In the genomic region with DNA sequence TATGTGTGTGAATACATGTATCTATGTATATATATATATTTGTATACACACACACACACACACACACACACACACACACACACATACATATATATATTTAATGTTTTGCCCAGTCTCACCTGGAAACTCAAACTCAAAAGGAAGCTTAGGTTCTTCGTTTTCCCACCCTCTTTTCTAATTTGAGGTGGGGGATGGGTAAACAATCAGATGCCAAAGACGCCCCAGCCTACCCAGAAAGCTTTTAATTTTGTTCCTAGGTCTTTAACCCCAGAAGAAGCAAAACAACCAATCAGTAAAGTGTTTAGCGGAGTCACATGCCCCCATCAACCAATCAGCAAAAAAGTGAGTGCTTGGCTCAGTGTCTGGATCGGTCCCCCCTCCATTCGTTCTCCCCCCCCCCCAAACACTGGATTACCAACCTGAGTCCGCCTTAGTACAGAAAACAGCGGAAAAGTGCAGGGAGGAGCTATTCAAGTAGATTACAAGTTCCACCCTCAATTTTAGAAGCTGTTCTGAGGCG, we compare ENCODE assay signal across 19 mouse cellular contexts. TPM values are rescaled to one million over a fixed set of nuclear protein-coding genes. Genes with fewer than 3 reads are reported as not detected.
DNase-seq lines count a peak whose midpoint lies in the region; ATAC-seq and TF ChIP-seq lines count a peak whose summit lies in the region.
"Had no signal": no experiment of that assay in that cellular context is flagged by ENCODE, and none has a peak within 500 bp of the region (broad histone marks: within the 10 kb centered on the region; RNA-seq: fewer than 3 reads in every experiment).

No protein-coding gene starts in this region.

- H3K9ac ChIP-seq in lung, embryonic 14.5 days, result no peak overlapping the region
- H3K9ac ChIP-seq in limb, embryonic 11.5 days (ENCODE audit: low read length), result no peak overlapping the region
- H3K9ac ChIP-seq in stomach, postnatal 0 days (ENCODE audit: low read length), result no peak overlapping the region
- H3K9ac ChIP-seq in forebrain, embryonic 16.5 days (replicated peaks; ENCODE audit: low read depth, low read length), result no peak overlapping the region
- H3K9ac ChIP-seq: limb, embryonic 13.5 days; liver, postnatal 0 days; midbrain, embryonic 12.5 days had no signal

- H3K9me3 ChIP-seq in lung, embryonic 14.5 days (ENCODE audit: low read depth, low read length), result no peaks in the 10 kb centered on the region
- no peaks in the 10 kb centered on the region for H3K9me3 ChIP-seq in limb, embryonic 11.5 days (ENCODE audit: control insufficient read depth, low read length)
- H3K9me3 ChIP-seq in stomach, postnatal 0 days (ENCODE audit: control insufficient read depth, low read length), result no peaks in the 10 kb centered on the region
- no peaks in the 10 kb centered on the region for H3K9me3 ChIP-seq in forebrain, embryonic 16.5 days (ENCODE audit: control insufficient read depth, low read length)
- H3K9me3 ChIP-seq: limb, embryonic 13.5 days; midbrain, embryonic 12.5 days had no signal

- no peaks in the 10 kb centered on the region for H3K4me1 ChIP-seq in lung, embryonic 14.5 days (ENCODE audit: insufficient read depth)
- H3K4me1 ChIP-seq in limb, embryonic 11.5 days (ENCODE audit: control insufficient read depth, insufficient read depth, low read length), result peaks cover 21% of the 10 kb centered on the region
- no peaks in the 10 kb centered on the region for H3K4me1 ChIP-seq in stomach, postnatal 0 days (replicated peaks; ENCODE audit: control insufficient read depth, insufficient read depth)
- no peaks in the 10 kb centered on the region for H3K4me1 ChIP-seq in forebrain, embryonic 16.5 days (replicated peaks; ENCODE audit: control insufficient read depth, insufficient read depth, low read length)
- H3K4me1 ChIP-seq: midbrain, embryonic 12.5 days had no signal

- WGBS in lung, embryonic 14.5 days, result 4% methylated on average over 8 of the region's 8 CpGs
- WGBS in limb, embryonic 11.5 days, result 2% methylated on average over 8 of the region's 8 CpGs
- 18% methylated on average over 8 of the region's 8 CpGs for WGBS in stomach, postnatal 0 days
- WGBS in forebrain, embryonic 16.5 days, result 0% methylated on average over 8 of the region's 8 CpGs

- no peak for ATAC-seq in lung, embryonic 14.5 days (ENCODE audit: insufficient read depth)
- ATAC-seq in limb, embryonic 11.5 days (ENCODE audit: insufficient number of reproducible peaks, low FRiP score, low TSS enrichment, low read depth), result no peak
- ATAC-seq in stomach, postnatal 0 days (ENCODE audit: low FRiP score, low TSS enrichment), result no peak
- ATAC-seq in forebrain, embryonic 16.5 days, result no peak
- ATAC-seq: forebrain, embryonic 14.5 days; liver, postnatal 0 days had no signal

- no peak for TF ChIP-seq CTCF in lung, embryonic 14.5 days (IDR thresholded peaks at IDR 0.05; ENCODE audit: low read depth)
- TF ChIP-seq CTCF in stomach, postnatal 0 days (IDR thresholded peaks at IDR 0.05; ENCODE audit: low read depth), result no peak

- peaks cover 96% of the 10 kb centered on the region for H3K27me3 ChIP-seq in lung, embryonic 14.5 days (ENCODE audit: insufficient read depth, low read length)
- peaks cover 87% of the 10 kb centered on the region for H3K27me3 ChIP-seq in limb, embryonic 11.5 days (ENCODE audit: control insufficient read depth, insufficient read depth, low read length)
- H3K27me3 ChIP-seq in stomach, postnatal 0 days (ENCODE audit: control insufficient read depth, insufficient read depth, low read length), result no peaks in the 10 kb centered on the region
- H3K27me3 ChIP-seq in forebrain, embryonic 16.5 days (replicated peaks; ENCODE audit: control insufficient read depth, insufficient read depth, low read length), result peaks cover 96% of the 10 kb centered on the region

- H3K4me3 ChIP-seq in lung, embryonic 14.5 days (ENCODE audit: low read depth, low read length), result no peak overlapping the region
- H3K4me3 ChIP-seq in limb, embryonic 11.5 days (ENCODE audit: low read depth, low read length), result no peak overlapping the region
- H3K4me3 ChIP-seq in stomach, postnatal 0 days (ENCODE audit: low read depth, low read length), result peak overlapping the region; percentile 10; the same call in 1 of the 2 replicates
- no peak overlapping the region for H3K4me3 ChIP-seq in forebrain, embryonic 16.5 days (replicated peaks; ENCODE audit: low read length)
- H3K4me3 ChIP-seq: gastrocnemius, adult 2 months; limb, embryonic 13.5 days; midbrain, embryonic 12.5 days had no signal

- no peaks in the 10 kb centered on the region for H3K36me3 ChIP-seq in lung, embryonic 14.5 days (ENCODE audit: insufficient read depth)
- H3K36me3 ChIP-seq in limb, embryonic 11.5 days (ENCODE audit: control insufficient read depth, insufficient read depth, low read length), result no peaks in the 10 kb centered on the region
- no peaks in the 10 kb centered on the region for H3K36me3 ChIP-seq in stomach, postnatal 0 days (ENCODE audit: control insufficient read depth, insufficient read depth, low read length)
- no peaks in the 10 kb centered on the region for H3K36me3 ChIP-seq in forebrain, embryonic 16.5 days (ENCODE audit: control insufficient read depth, insufficient read depth)
- H3K36me3 ChIP-seq: limb, embryonic 13.5 days; midbrain, embryonic 12.5 days had no signal

- peak overlapping the region; percentile 25 for H3K4me2 ChIP-seq in lung, embryonic 14.5 days
- H3K4me2 ChIP-seq in limb, embryonic 11.5 days (ENCODE audit: low read depth, severe bottlenecking), result no peak overlapping the region
- peak overlapping the region; percentile 27; the same call in 1 of the 2 replicates for H3K4me2 ChIP-seq in stomach, postnatal 0 days (replicated peaks; ENCODE audit: low read depth)
- H3K4me2 ChIP-seq in forebrain, embryonic 16.5 days (ENCODE audit: low read length), result no peak overlapping the region
- H3K4me2 ChIP-seq: limb, embryonic 13.5 days; midbrain, embryonic 12.5 days had no signal

- H3K27ac ChIP-seq in lung, embryonic 14.5 days (ENCODE audit: low read depth), result no peak overlapping the region
- no peak overlapping the region for H3K27ac ChIP-seq in limb, embryonic 11.5 days (replicated peaks; ENCODE audit: low read depth, low read length)
- no peak overlapping the region for H3K27ac ChIP-seq in stomach, postnatal 0 days (replicated peaks)
- no peak overlapping the region for H3K27ac ChIP-seq in forebrain, embryonic 16.5 days (ENCODE audit: low read length)
- H3K27ac ChIP-seq: gastrocnemius, adult 2 months; limb, embryonic 13.5 days; midbrain, embryonic 12.5 days had no signal

- peak; percentile 54 for DNase-seq in embryo, embryonic 10 days (ENCODE audit: low spot score)
- no peak for DNase-seq in embryo, embryonic 10.5 days (ENCODE audit: low spot score)
- no peak for DNase-seq in lung, embryonic 14.5 days
- no peak for DNase-seq in lung, postnatal 4 days
- DNase-seq in limb, embryonic 11.5 days (ENCODE audit: low spot score), result peak; percentile 24
- DNase-seq in stomach, postnatal 0 days (ENCODE audit: low spot score), result no peak
- no peak for DNase-seq in adrenal gland, postnatal 10 days
- DNase-seq: adrenal gland, adult 2 months; cerebellum, adult 9-11 months; gastrocnemius, adult 2 months; heart, adult 11 months; liver, postnatal 0 days; lung, postnatal 36 days; thymus, postnatal 36 days had no signal

- no peak for TF ChIP-seq EP300 in stomach, postnatal 0 days (optimal IDR thresholded peaks at IDR 0.05)

RNA-seq across cellular contexts. Expression of a gene that starts 2.2 kb away (rescaled TPM):
- 1.5 and 2.1 TPM in 2 replicates for polyA plus RNA-seq in lung, embryonic 14.5 days (2014; fragmentation: Nextera tagmentation; extraction: Ambion mirVana)
- 5.1 and 6.4 TPM in 2 replicates for polyA plus RNA-seq in limb, embryonic 11.5 days (2014; fragmentation: Nextera tagmentation; extraction: Ambion mirVana)
- 9.6 and 10.4 TPM in 2 replicates for polyA plus RNA-seq in stomach, postnatal 0 days (2015; fragmentation: Nextera tagmentation; extraction: Ambion mirVana)
- polyA plus RNA-seq in forebrain, embryonic 16.5 days (2015; fragmentation: Nextera tagmentation; extraction: Ambion mirVana), result not detected in 2 replicates
- 1 to 10 TPM; 6.1 to 9.2 TPM for total RNA-seq in adrenal gland, postnatal 10 days (2021)
- polyA plus RNA-seq: forebrain, embryonic 14.5 days had no signal

RNA-seq across cellular contexts. Expression of a gene that starts 22.9 kb away (rescaled TPM):
- not detected in 2 replicates for polyA plus RNA-seq in lung, embryonic 14.5 days (2014; fragmentation: Nextera tagmentation; extraction: Ambion mirVana)
- 9.5 and 10.9 TPM in 2 replicates for polyA plus RNA-seq in limb, embryonic 11.5 days (2014; fragmentation: Nextera tagmentation; extraction: Ambion mirVana)
- 3.3 and 4.9 TPM in 2 replicates for polyA plus RNA-seq in stomach, postnatal 0 days (2015; fragmentation: Nextera tagmentation; extraction: Ambion mirVana)
- polyA plus RNA-seq in forebrain, embryonic 16.5 days (2015; fragmentation: Nextera tagmentation; extraction: Ambion mirVana), result not detected in 2 replicates
- 10 to 100 TPM; 25.1 to 35.7 TPM for total RNA-seq in adrenal gland, postnatal 10 days (2021)
- polyA plus RNA-seq: forebrain, embryonic 14.5 days; liver, postnatal 0 days; midbrain, embryonic 12.5 days had no signal

RNA-seq across cellular contexts. Expression of a gene that starts 30.6 kb away (rescaled TPM):
- polyA plus RNA-seq in lung, embryonic 14.5 days (2014; fragmentation: Nextera tagmentation; extraction: Ambion mirVana), result not detected in 2 replicates
- polyA plus RNA-seq in limb, embryonic 11.5 days (2014; fragmentation: Nextera tagmentation; extraction: Ambion mirVana), result 4.6 and 4.8 TPM in 2 replicates
- polyA plus RNA-seq in stomach, postnatal 0 days (2015; fragmentation: Nextera tagmentation; extraction: Ambion mirVana), result 7.1 and 7.3 TPM in 2 replicates
- not detected in 2 replicates for polyA plus RNA-seq in forebrain, embryonic 16.5 days (2015; fragmentation: Nextera tagmentation; extraction: Ambion mirVana)
- total RNA-seq in adrenal gland, postnatal 10 days (2021), result 10 to 100 TPM; 17.0 to 21.0 TPM
- polyA plus RNA-seq: forebrain, embryonic 14.5 days; heart, embryonic 14.5 days; liver, postnatal 0 days; midbrain, embryonic 12.5 days had no signal

RNA-seq across cellular contexts. Expression of a gene that starts 44.7 kb away (rescaled TPM):
- not detected in 2 replicates for polyA plus RNA-seq in lung, embryonic 14.5 days (2014; fragmentation: Nextera tagmentation; extraction: Ambion mirVana)
- 4.4 and 6.1 TPM in 2 replicates for polyA plus RNA-seq in limb, embryonic 11.5 days (2014; fragmentation: Nextera tagmentation; extraction: Ambion mirVana)
- polyA plus RNA-seq in stomach, postnatal 0 days (2015; fragmentation: Nextera tagmentation; extraction: Ambion mirVana), result not detected in 2 replicates
- polyA plus RNA-seq in forebrain, embryonic 16.5 days (2015; fragmentation: Nextera tagmentation; extraction: Ambion mirVana), result not detected in 2 replicates
- 1 to 10 TPM; 2.4 to 3.2 TPM for total RNA-seq in adrenal gland, postnatal 10 days (2021)
- polyA plus RNA-seq: forebrain, embryonic 14.5 days; heart, embryonic 14.5 days; liver, postnatal 0 days; midbrain, embryonic 12.5 days had no signal

RNA-seq across cellular contexts. Expression of a gene that starts 53.7 kb away (rescaled TPM):
- polyA plus RNA-seq in lung, embryonic 14.5 days (2014; fragmentation: Nextera tagmentation; extraction: Ambion mirVana), result 0.62 and 0.74 TPM in 2 replicates
- polyA plus RNA-seq in limb, embryonic 11.5 days (2014; fragmentation: Nextera tagmentation; extraction: Ambion mirVana), result 8.3 and 9.1 TPM in 2 replicates
- 18.0 and 18.2 TPM in 2 replicates for polyA plus RNA-seq in stomach, postnatal 0 days (2015; fragmentation: Nextera tagmentation; extraction: Ambion mirVana)
- not detected in 2 replicates for polyA plus RNA-seq in forebrain, embryonic 16.5 days (2015; fragmentation: Nextera tagmentation; extraction: Ambion mirVana)
- total RNA-seq in adrenal gland, postnatal 10 days (2021), result 1 to 10 TPM; 5.5 to 6.9 TPM
- polyA plus RNA-seq: forebrain, embryonic 14.5 days; liver, postnatal 0 days; midbrain, embryonic 12.5 days had no signal

Comparison
In these comparisons a context has a peak if more than half of its experiments do, and no peak if none do; other contexts are left out.
1. DNase-seq: peak in embryo, embryonic 10 days (single experiment) and limb, embryonic 11.5 days (single experiment); none in embryo, embryonic 10.5 days (single experiment), lung, embryonic 14.5 days (single experiment), lung, postnatal 4 days (0 of 2), stomach, postnatal 0 days (single experiment) and adrenal gland, postnatal 10 days (single experiment).
2. H3K4me2 ChIP-seq: peak in lung, embryonic 14.5 days (single experiment) and stomach, postnatal 0 days (single experiment); none in limb, embryonic 11.5 days (single experiment) and forebrain, embryonic 16.5 days (single experiment).